Mouse (Mus musculus) T-helper 1 cell (primary cell): ENCODE measurements around the gene Syngr4.

Source experiments
- in situ Hi-C: fragments of 300-600 bp; cut with MboI, MseI; formaldehyde crosslinking; loops from one replicate; pipeline ENCODE4 v1.15.1; 2025; ENCODE audit warnings: high pct_unique_total_duplicates

Syngr4 gene

DNA sequence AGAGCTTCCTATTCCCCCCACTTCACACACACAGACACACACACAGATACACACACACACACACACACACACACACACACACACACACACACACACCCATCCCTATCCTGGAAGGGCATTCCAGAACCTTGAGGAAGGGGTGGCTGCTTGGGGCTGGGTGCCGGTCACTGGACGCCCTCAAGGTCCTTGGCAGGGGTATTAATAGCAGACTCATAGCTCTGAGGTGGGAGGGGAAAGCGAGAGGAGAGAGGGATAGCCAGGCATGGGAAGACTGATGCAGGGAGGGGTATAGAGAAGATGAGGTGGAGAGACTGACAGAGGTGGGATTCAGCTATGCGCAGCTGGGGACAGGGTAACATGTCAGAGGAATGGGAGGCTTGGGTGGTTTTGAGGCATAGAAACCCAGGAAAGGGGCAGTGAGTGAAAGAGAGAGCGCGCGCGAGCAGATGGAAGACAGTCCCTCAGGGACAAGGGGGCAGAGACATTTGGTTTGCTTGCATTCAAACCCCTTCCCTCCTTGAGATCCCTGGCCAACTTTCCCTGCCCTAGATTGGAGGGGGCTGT lies 27.3 kb downstream of the Syngr4 start:
- in situ Hi-C loops, result no loop called here

DNA sequence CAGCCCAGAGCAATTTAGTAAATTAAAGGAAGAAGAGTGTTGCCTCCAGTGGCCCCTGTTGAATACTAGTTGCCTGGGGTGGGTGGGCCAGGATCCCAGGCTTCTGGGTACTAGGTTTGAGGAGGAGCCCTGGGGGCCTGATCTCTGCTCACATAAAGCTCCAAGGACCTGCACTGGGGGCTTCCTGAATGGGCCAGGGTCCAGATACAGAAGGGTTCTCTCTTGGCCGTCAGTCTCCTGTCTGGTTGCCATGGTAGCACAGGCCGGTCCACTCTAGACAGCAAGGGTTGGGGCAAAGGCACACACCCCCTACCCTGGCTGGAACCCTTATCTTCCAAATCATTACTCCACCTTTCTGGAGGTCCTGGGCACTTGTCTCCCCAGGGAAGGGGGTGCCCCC lies 28.6 kb downstream of the Syngr4 start:
- in situ Hi-C loops, result no loop called here

DNA sequence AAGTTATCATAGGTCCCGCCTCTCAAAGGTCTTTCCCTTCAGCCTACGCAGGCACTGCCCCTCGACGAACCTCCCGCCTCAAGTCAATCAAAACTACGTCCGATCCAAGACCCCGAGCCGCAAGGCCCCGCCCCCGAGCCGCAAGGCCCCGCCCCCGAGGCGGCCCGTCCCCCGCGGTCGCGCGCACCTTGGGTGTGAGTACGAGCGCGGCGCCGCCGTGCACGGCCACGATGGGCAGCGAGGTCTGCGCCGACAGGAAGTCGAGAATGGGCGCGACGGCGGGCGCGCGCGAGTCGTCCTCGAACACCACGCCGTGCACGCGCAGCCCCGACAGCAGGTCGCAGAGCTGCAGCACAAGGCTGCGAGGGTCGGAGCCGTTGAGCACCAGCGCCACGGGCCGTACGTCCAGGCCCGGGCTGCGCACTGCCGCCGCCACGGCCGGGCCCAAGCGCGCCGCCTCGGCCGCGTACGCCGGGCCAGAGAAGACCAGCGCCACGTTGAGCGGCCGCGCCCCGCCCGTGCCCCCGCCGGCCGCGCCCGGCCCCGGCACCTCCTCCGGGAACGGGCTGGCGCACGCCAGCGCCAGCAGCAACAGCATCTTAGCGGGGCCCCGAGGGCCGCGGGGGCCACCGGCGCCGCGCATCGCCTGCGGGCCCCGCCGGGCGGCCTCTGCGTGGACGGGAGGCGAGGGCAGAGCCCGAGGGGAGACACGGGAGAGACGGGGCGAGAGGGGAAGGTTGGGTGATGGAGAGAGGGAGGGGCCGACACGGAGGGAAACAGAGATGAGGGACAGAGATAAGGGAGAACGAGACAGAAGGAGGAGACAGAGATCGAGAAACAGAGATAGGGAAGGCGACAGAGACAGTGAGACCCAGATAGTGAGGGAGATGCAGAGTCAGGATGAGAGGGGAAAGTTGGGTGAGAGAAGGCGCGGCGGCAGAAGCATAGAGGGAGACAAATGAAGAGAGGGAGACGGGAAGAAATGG lies 30.3 kb downstream of the Syngr4 start:
- in situ Hi-C loops, result no loop called here

DNA sequence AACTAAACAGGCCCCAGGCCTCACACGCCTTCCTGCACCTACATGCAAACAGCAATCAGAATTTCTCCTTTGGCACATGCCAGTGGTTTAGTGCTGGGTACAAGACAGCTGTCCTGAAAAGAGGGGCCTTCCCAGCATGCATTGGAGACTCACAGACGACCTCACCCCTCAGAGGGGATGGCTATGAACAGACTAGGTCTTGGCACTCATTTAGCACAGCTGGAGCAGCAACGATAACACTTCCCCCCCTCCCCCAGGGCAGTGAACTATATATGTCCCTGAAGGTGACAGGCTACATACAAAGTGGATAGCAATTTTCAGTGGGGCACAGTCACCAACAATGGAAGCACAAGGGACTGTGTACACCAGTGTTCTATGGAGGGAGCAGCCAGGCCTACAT lies 32.1 kb downstream of the Syngr4 start:
- in situ Hi-C loops, result no loop called here

DNA sequence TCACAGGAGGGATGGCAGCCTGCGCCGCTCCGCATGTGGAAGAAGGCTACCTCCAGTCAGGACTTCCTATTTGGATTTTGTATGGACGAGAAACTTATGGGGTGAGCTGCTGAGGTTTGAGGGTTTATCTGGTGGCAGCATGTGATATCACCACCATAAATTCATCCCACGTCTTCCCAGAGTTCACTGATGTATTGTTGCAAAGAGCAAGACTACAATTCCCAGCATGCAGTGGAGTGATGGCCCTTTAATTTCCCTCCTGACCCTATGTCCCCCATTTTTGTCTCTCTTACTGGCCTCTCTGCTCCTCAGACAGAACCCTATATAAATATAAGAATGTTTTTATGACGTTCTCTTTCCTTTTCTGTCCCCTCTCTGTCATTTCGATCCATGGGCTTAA lies 33.7 kb downstream of the Syngr4 start:
- in situ Hi-C loops, result no loop called here

DNA sequence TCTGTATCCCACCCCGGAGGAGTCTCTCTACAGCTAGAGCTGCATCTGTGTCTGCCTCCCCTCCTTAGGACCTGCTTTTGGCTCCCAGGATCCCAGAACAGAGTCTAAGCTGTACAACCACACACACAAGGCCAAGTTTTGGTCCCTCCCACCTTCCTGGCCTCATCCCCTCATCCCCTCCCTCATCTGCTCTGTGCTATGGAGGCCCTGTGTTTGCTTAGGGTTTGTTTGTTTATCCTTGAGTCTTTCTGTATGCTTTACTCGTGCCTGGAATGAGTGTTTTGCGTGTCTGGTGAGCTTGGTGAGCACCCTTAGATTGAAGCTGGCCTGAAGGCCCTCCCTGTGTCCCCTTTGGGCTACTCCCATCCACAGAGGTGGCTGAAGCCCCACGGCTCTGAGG lies 37.5 kb downstream of the Syngr4 start:
- in situ Hi-C loops, result no loop called here

DNA sequence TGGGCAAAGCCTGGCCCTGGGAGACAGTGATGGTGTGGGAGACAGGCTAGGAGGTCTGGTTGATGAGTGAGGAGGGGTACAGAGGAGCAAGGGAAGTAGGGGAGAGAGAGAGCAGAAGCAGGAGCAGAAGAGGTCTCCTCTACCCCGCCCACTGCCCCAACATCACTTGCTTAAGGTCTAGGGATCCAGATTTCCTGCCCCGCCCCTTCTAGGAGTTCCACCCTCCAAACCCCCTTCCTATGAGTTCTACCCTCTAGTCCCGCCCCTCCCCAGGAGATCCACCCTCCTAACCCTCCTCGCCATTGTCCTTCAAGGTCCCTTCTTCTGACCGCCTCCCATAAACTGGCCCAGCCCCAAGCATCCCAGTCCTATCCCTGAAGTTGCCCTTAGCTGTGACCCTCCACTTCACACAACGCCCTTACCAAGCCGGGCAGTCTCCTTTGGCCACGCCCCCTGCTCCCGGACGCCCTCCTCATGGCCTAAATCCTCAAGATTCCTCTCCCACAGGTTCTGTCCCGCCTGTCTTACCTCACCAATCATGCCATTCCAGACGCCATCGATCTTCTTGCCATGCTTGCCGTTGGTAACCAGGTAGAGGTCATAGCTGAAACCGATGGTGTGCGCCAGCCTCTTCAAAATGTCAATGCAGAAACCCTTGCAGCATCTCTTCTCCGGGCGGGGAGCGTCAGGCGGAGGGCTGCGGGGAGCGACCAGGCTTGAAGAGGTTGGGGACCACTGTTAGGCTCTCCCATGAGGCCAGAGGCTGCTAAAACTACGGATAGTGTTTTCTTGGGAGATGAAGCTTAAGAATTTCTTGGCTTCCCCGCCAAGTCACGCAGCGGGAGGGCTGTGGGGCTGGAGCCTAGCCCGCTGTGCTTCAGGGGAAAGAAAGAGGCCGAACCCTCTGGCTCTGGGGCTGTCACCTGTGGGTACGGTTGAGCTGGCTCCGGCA lies 39.3 kb downstream of the Syngr4 start:
- in situ Hi-C loops, result no loop called here

DNA sequence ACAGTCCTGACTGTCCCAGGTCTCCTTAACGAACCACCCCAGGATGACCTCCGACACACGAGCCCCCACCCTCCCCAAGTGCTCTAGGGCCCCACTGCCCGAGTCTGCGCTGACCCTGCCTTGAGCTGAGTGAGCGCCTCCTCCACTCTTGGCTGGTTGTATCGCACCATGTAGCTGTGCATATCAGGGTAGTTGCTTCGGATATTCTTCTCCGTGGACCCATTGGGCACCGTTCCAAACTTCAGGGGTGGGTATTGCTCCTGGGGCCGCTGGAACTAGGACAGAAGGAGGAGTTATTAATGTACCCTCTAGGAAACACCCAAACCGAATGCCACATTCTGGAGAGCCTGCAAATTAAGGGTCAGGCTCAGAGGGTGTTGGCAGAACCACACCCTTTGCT lies 43.4 kb downstream of the Syngr4 start:
- in situ Hi-C loops, result no loop called here

DNA sequence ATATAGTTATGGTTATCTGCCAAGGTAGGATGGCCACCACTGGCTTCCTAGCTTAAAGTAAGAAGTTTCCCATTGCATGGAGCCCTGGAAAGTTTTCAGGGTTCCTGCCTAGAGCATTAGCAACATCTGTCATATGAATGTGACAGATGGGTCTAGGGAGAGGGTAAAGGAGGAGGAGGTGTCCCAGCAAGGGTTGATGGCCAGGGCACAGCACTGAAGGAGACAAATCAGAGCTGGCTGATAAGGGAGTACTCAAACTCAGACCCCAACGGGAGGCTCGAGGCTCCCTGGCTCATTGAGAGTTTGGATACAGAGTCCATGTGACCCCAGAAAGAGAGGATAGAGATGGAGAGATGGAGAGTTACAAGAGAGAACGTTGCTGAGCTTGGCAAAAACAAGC lies 45.9 kb downstream of the Syngr4 start:
- in situ Hi-C loops, result no loop called here

DNA sequence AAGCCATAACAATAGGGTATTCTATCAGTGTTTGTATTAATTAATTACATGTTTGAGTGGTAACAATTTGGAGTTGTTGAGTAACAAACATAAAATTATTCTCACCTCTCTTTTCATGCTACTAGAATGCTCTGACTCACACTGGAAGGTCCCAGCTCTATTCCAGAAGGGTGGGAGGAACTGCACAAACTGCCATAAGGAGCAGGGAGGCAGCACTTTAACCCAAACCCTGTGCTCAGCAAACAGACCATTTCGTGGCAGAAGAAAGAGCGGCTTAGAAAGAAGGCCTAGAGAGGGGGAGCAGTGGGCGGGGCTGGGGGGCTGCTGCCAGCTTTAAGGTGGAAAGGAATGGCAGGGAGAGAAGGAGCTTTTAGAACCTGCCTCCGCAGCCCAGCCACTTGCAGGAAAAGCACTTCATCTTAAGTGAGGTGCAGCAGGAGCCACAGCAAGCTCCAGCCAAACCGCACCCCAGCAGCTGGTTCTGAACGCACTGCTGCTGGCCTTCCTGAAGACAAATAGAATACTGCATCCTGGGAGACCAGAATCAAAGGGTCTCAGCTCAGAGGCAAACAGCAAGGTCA lies 48.0 kb downstream of the Syngr4 start:
- in situ Hi-C loops, result no loop called here

DNA sequence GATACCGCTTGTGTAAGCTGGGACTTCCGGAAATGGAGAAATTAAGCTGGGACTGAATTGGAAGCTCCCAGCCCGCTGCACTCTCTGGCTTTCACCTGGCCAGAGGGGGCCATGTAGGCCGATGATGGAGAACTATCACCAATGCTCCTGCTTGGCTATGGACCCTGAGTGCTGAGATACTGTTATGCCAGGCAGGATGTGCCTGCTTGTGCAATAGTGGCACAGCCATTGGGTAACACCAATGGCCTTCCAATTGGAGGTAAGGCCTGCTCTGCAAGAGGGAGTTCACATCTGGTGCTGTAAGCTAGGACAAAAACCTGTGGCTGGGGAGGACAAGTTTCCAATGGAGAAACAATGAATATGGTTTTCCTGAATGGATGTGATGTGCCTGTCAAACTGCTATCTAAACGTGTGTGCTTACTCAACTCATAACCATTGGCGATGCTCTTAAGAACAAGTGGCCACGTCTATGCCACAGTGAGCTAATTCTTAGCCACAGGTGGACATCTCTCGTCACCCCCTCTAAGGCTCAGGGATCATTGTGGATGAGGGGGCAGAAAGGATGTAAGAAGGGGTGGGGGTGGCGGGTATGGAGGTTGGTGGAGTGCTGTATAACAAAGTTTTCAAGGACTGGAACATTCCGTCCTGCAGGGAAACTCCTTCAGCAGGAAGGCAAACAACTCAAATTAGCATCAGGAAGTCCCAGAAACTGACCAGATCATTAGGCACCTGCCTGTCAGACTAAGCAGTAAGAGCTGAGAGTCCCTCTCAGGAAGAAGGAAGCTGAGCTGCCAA lies 53.4 kb downstream of the Syngr4 start:
- in situ Hi-C loops, result no loop called here
